Mouse (Mus musculus) lung, postnatal 0 days (tissue): ENCODE data around the gene Pex19. TPM values are rescaled to one million over a fixed set of nuclear protein-coding genes. Genes with fewer than 3 reads are reported as not detected.

Experiments used
- ATAC-seq: fragments of 200-750 bp; cut with Nextera tagmentation; 2 replicates; pipeline ENCODE4 v1.8.0; 2017; ENCODE audit warnings: moderate library complexity
- DNase-seq: peaks from one replicate; pipeline ENCODE4 v3.0.0-alpha.2; 2016; ENCODE audit warnings: low spot score
- H3K27ac ChIP-seq: fragments of 300-500 bp; sonication (generic); 2 replicates; pipeline ENCODE4 v1.5.1; 2014; ENCODE audit warnings: antibody characterized with exemption, mild to moderate bottlenecking, low read length, mixed read lengths
- H3K27me3 ChIP-seq: fragments of 300-500 bp; sonication (generic); replicated peaks from 2 replicates; pipeline ENCODE4 v1.6.1; 2014; ENCODE audit warnings: low read length, mixed read lengths; ENCODE audit not compliant: insufficient read depth
- H3K36me3 ChIP-seq: fragments of 300-500 bp; sonication (generic); 2 replicates; pipeline ENCODE4 v1.6.1; 2014; ENCODE audit warnings: low read length, mixed read lengths; ENCODE audit not compliant: insufficient read depth
- H3K4me1 ChIP-seq: fragments of 300-500 bp; sonication (generic); 2 replicates; pipeline ENCODE4 v1.6.1; 2014; ENCODE audit warnings: antibody characterized with exemption, low read depth, low read length, mixed read lengths; ENCODE audit not compliant: insufficient read depth
- H3K4me2 ChIP-seq: fragments of 300-500 bp; sonication (generic); replicated peaks from 2 replicates; pipeline ENCODE4 v1.6.1; 2014; ENCODE audit warnings: low read depth, mild to moderate bottlenecking, low read length, moderate library complexity, mixed read lengths
- H3K4me3 ChIP-seq: fragments of 300-500 bp; sonication (generic); 2 replicates; pipeline ENCODE4 v1.5.1; 2014; ENCODE audit warnings: low read depth, low read length
- H3K9ac ChIP-seq: fragments of 300-500 bp; sonication (generic); replicated peaks from 2 replicates; pipeline ENCODE4 v1.6.1; 2014; ENCODE audit warnings: low read depth, mild to moderate bottlenecking
- H3K9me3 ChIP-seq: fragments of 300-500 bp; sonication (generic); 2 replicates; pipeline ENCODE4 v1.6.1; 2016; ENCODE audit warnings: low read length, mixed read lengths
- CTCF ChIP-seq: IDR thresholded peaks from 2 replicates; pipeline ENCODE4 v1.5.1; 2016; ENCODE audit warnings: antibody characterized with exemption, mild to moderate bottlenecking
- EP300 ChIP-seq: IDR thresholded peaks from 2 replicates; pipeline ENCODE4 v1.6.1; 2016; ENCODE audit warnings: antibody characterized with exemption, mild to moderate bottlenecking, control low read depth
- WGBS: fragments of 180-500 bp; shearing (Covaris S2); extraction: QIAGEN DNeasy Blood & Tissue Kit; methylation state at CpG from one replicate; pipeline ENCODE4 v1.1.7; 2014; 5-methylcytosine and 5-hydroxymethylcytosine counted together
- polyA plus RNA-seq: library from polyadenylated mRNA; unstranded; fragments of >200 nt; fragmentation: Nextera tagmentation; extraction: Ambion mirVana; gene quantifications from 2 replicates; pipeline ENCODE4 v1.2.1, GENCODE M21; 2015

The Pex19 gene
- polyA plus RNA-seq, 1 experiment from 2014 or later = 74.5 TPM

GRCm38 (mm10) chr1:172129108-172129507 lies 2.6 kb downstream of the Pex19 start:
- Histone ChIP-seq H3K27me3 (no peaks in the 10 kb centered on the region), H3K9me3 (no peaks in the 10 kb centered on the region), H3K4me1 (peaks cover 11% of the 10 kb centered on the region; the same call in 1 of the 2 replicates), H3K4me3 (no peak overlapping the region), H3K27ac (no peak overlapping the region), H3K9ac (no peak overlapping the region), H3K36me3 (peaks cover 23% of the 10 kb centered on the region), H3K4me2 (no peak overlapping the region)
- DNase-seq = peak; percentile 71
- 54% methylated on average over 2 of the region's 2 CpGs for WGBS
- TF ChIP-seq EP300 (no peak), CTCF (peak; percentile 54)
- ATAC-seq = no peak

DNA sequence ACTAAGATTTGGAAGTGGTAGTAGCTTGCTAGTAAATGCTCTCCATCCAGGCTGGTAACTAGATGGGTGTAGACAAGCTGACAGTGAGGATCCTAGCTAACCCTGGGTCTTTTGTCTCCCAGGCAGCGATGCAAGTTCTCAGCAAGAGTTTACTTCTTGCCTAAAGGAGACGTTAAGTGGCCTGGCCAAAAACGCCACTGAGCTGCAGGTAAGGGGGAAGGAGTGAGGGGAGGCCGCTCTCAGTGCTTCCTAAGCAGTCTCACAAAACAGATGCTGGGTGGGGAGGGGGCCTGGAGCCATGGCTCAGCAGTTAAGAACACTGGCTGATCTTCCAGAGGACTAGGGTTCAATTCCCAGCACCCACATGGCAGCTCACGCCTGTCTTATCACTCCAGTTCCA lies 3.2 kb downstream of the Pex19 start:
- WGBS = 85% methylated on average over 5 of the region's 5 CpGs
- no peak for ATAC-seq
- no peak for TF ChIP-seq EP300
- TF ChIP-seq CTCF = no peak

DNA sequence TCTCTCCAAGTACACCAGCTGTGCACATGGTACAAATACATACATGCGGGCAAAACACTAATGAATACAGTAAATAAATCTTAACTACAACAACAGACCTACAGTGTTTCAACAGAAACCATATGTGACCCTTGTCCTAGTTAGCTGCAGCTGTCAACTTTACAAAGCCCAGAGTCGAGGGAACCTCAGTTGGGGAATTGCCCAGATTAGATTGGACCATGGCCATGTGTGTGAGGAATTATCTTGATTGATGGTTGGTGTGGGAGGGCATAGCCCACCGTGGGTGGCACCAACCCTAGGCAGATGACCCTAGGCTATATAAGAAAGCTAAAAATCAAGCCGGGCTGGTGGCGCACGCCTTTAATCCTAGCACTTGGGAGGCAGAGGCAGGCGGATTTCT lies 5.8 kb downstream of the Pex19 start:
- H3K4me1 ChIP-seq = peaks cover 5% of the 10 kb centered on the region; the same call in 1 of the 2 replicates
- peaks cover 39% of the 10 kb centered on the region for H3K36me3 ChIP-seq
- no peaks in the 10 kb centered on the region for H3K27me3 ChIP-seq
- H3K4me2 ChIP-seq = no peak overlapping the region
- TF ChIP-seq CTCF (no peak), EP300 (no peak)
- no peak overlapping the region for H3K27ac ChIP-seq
- ATAC-seq (no peak), DNase-seq (no peak)
- no peak overlapping the region for H3K4me3 ChIP-seq
- 86% methylated on average over 7 of the region's 7 CpGs for WGBS
- no peak overlapping the region for H3K9ac ChIP-seq
- H3K9me3 ChIP-seq = no peaks in the 10 kb centered on the region

More for the DNA sequence above, 3.2 kb downstream of the Pex19 start:
- Histone ChIP-seq H3K27me3 (no peaks in the 10 kb centered on the region), H3K36me3 (peaks cover 30% of the 10 kb centered on the region), H3K9ac (no peak overlapping the region), H3K4me2 (no peak overlapping the region), H3K27ac (no peak overlapping the region), H3K4me1 (peaks cover 11% of the 10 kb centered on the region; the same call in 1 of the 2 replicates), H3K9me3 (no peaks in the 10 kb centered on the region), H3K4me3 (no peak overlapping the region)
- no peak for DNase-seq

- Histone ChIP-seq H3K4me1 (no peaks in the 10 kb centered on the region), H3K36me3 (peaks cover 39% of the 10 kb centered on the region), H3K4me2 (no peak overlapping the region), H3K4me3 (no peak overlapping the region), H3K9me3 (no peaks in the 10 kb centered on the region), H3K27me3 (no peaks in the 10 kb centered on the region), H3K9ac (no peak overlapping the region), H3K27ac (0 out of 2 replicates have a peak overlapping the region, but pooled peaks have one; percentile 9)
- TF ChIP-seq EP300 (no peak), CTCF (no peak)
- ATAC-seq (peak; percentile 48), DNase-seq (peak; percentile 6)
- WGBS = 70% methylated on average over 7 of the region's 7 CpGs
These were observed 7.0 kb downstream of the Pex19 start for GRCm38 (mm10) chr1:172133535-172133934.

GRCm38 (mm10) chr1:172134072-172134471 lies 7.5 kb downstream of the Pex19 start:
- H3K27ac ChIP-seq = no peak overlapping the region
- TF ChIP-seq EP300 (no peak), CTCF (no peak)
- H3K27me3 ChIP-seq = no peaks in the 10 kb centered on the region
- no peaks in the 10 kb centered on the region for H3K9me3 ChIP-seq
- WGBS = 86% methylated on average over 4 of the region's 4 CpGs
- H3K4me1 ChIP-seq = no peaks in the 10 kb centered on the region
- H3K4me2 ChIP-seq = no peak overlapping the region
- ATAC-seq (no peak), DNase-seq (no peak)
- H3K36me3 ChIP-seq = peaks cover 39% of the 10 kb centered on the region
- no peak overlapping the region for H3K9ac ChIP-seq
- no peak overlapping the region for H3K4me3 ChIP-seq

DNA sequence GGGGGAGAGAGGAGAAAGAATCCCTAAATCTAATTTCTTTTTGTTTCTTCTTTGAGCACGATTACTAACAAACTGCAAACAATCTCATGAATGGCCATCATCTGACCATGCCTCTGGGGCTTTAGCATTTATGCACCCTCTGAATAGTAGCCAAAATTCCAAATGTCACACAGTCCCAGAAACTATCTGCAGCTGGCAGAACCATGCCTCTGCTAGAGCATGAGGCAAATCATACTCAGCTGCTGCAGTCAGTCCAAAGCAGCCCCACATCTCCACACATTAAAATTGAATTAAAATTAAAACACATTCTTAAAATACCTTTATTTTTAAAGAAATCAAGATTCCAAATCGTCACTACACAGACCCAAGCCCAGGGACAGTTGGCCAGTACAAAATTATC lies 13.6 kb downstream of the Pex19 start:
- DNase-seq (no peak), ATAC-seq (no peak)
- Histone ChIP-seq H3K4me1 (no peaks in the 10 kb centered on the region), H3K4me2 (no peak overlapping the region), H3K9ac (no peak overlapping the region), H3K4me3 (no peak overlapping the region), H3K36me3 (peaks cover 6% of the 10 kb centered on the region; the same call in 1 of the 2 replicates), H3K9me3 (no peaks in the 10 kb centered on the region), H3K27me3 (no peaks in the 10 kb centered on the region), H3K27ac (no peak overlapping the region)
- 76% methylated on average over 2 of the region's 2 CpGs for whole genome bisulfite sequencing
- TF ChIP-seq EP300 = no peak
- TF ChIP-seq CTCF = no peak

DNA sequence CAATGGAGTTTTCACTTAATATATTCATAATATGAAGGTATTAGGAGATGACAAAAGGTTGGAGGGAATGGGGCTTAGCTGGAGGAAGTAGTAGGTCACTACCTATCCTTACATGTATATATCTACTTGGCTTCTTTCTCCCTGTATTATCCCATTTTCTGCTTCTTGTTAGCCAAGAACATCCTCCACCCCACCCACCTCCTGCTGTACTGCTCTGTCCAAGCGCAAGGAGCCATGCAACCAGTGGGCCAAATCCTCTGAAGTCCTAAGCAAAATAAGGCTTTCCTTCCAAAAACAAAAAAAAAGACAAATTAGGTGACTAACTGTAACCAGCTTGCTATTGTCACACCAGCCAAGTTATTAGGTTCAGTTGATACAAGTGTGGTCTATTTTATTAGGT lies 14.3 kb downstream of the Pex19 start:
- Histone ChIP-seq H3K36me3 (peaks cover 1% of the 10 kb centered on the region; the same call in 1 of the 2 replicates), H3K4me2 (no peak overlapping the region), H3K27me3 (no peaks in the 10 kb centered on the region), H3K4me1 (no peaks in the 10 kb centered on the region), H3K27ac (no peak overlapping the region), H3K9ac (no peak overlapping the region), H3K4me3 (no peak overlapping the region), H3K9me3 (no peaks in the 10 kb centered on the region)
- 84% methylated on average over 1 of the region's 1 CpGs for WGBS
- DNase-seq (no peak), ATAC-seq (no peak)
- TF ChIP-seq CTCF (no peak), EP300 (no peak)
